Mouse (Mus musculus) megakaryocyte-erythroid progenitor cell, adult 5-6 weeks (primary cell): ENCODE results near the gene Ptpn13. TPM values are rescaled to one million over a fixed set of nuclear protein-coding genes. Genes with fewer than 3 reads are reported as not detected.
A peak's percentile ranks its signal among the peaks of the same experiment; 100 is the strongest.

ENCODE experiments used
- ATAC-seq: replicated peaks from 2 replicates; pipeline ENCODE4 v1.8.0; 2016; ENCODE audit warnings: mild to moderate bottlenecking, inconsistent platforms; ENCODE audit not compliant: severe bottlenecking, poor library complexity, low FRiP score, low TSS enrichment
- total RNA-seq, 2 experiments: library from RNA; stranded (forward) in 1 of 2; stranded (reverse) in 1 of 2; fragments of 200-1000, 215-1000 nt in 1 of 2; fragments of >200 nt in 1 of 2; fragmentation: Nextera tagmentation in 1 of 2; gene quantifications; 2 replicates each; pipeline ENCODE4 v1.2.3; 2014 to 2017

Gene Ptpn13
- total RNA-seq, 2 experiments from 2014 or later: 7.9 to 8.7 TPM

- ATAC-seq: peak; percentile 61
These were observed 25.7 kb downstream of the Ptpn13 start for GRCm38 (mm10) chr5:103450663-103451062.

- ATAC-seq: peak; percentile 88
These were observed 28.6 kb downstream of the Ptpn13 start for GRCm38 (mm10) chr5:103453361-103454140.

GRCm38 (mm10) chr5:103456794-103457193 lies 31.8 kb downstream of the Ptpn13 start:
- no peak for ATAC-seq

GRCm38 (mm10) chr5:103458411-103458810 lies 33.4 kb downstream of the Ptpn13 start:
- ATAC-seq: no peak

- ATAC-seq: no peak
These were observed 34.1 kb downstream of the Ptpn13 start for GRCm38 (mm10) chr5:103458959-103459675.

- peak; percentile 69 for ATAC-seq
These were observed 35.9 kb downstream of the Ptpn13 start for GRCm38 (mm10) chr5:103460903-103461302.

GRCm38 (mm10) chr5:103463661-103464219 lies 38.7 kb downstream of the Ptpn13 start:
- ATAC-seq: no peak

- ATAC-seq: no peak
These were observed 39.3 kb downstream of the Ptpn13 start for GRCm38 (mm10) chr5:103464329-103464728.

- ATAC-seq: no peak
These were observed 39.8 kb downstream of the Ptpn13 start for GRCm38 (mm10) chr5:103464771-103465170.

- ATAC-seq: no peak
These were observed 47.7 kb downstream of the Ptpn13 start for GRCm38 (mm10) chr5:103472670-103473069.

GRCm38 (mm10) chr5:103473467-103474096 lies 48.6 kb downstream of the Ptpn13 start:
- no peak for ATAC-seq

GRCm38 (mm10) chr5:103474259-103474658 lies 49.3 kb downstream of the Ptpn13 start:
- no peak for ATAC-seq

- no peak for ATAC-seq
These were observed 50.5 kb downstream of the Ptpn13 start for GRCm38 (mm10) chr5:103475503-103475902.

GRCm38 (mm10) chr5:103479503-103479902 lies 54.5 kb downstream of the Ptpn13 start:
- ATAC-seq: peak; percentile 43; the same call in 1 of the 2 replicates

GRCm38 (mm10) chr5:103481222-103481621 lies 56.2 kb downstream of the Ptpn13 start:
- ATAC-seq: peak; percentile 93

- ATAC-seq: no peak
These were observed 62.0 kb downstream of the Ptpn13 start for GRCm38 (mm10) chr5:103487001-103487400.

GRCm38 (mm10) chr5:103490964-103491363 lies 66.0 kb downstream of the Ptpn13 start:
- ATAC-seq: peak; percentile 96

- ATAC-seq: peak; percentile 67
These were observed 66.8 kb downstream of the Ptpn13 start for GRCm38 (mm10) chr5:103491788-103492187.

GRCm38 (mm10) chr5:103497061-103497460 lies 72.1 kb downstream of the Ptpn13 start:
- no peak for ATAC-seq

- ATAC-seq: no peak
These were observed 72.5 kb downstream of the Ptpn13 start for GRCm38 (mm10) chr5:103497480-103497879.
